Mouse (Mus musculus) brain, adult 2 months (tissue): ENCODE data around the gene Ctcfl.
A peak's percentile ranks its signal among the peaks of the same experiment; 100 is the strongest.

Source experiments
- DNase-seq: peaks from one replicate; pipeline ENCODE4 v3.0.0; 2011; ENCODE audit warnings: low read depth, low spot score

The Ctcfl gene

DNA sequence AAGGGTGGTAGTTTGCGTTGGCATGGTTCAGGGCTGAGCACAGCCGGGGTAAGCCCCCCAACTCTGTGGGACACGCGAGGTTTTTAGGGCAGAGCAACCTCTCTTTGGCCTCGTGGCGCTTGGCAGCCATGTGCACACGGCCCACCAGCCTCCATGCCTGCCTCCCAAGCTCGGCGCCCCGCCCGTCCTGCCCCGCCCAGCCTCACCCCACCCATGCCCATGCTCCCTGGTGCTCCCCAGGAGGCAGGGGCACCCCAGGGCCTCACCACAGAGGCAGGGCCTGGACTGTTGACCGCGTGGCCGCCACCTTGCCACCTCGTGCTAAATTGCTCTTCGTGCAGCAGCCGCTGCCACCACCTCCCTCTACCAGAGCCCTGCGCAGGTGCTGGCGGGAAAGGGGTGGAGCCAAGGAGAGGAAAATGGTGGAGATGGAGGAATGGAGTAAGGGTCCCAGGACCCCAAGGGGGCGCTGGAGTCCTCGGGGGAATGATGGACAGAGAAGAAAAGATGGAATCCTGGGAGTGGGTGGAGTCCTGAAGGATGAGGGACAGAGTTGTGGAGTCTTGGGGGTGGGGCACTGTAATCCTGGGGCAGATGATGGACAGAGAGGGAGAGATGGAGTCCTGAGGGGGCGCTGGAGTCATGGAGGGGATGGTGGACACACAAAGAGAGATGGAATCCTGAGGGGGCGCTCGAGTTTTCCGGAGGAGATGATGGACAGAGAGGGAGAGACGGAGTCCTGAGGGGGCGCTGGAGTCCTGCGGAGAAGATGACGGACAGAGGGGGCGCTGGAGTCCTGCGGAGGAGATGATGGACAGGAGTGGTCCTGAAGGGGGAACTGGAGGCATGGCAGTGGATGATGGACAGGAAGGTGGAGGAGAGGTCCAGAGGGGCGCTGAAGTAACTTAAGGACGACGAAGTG, at the start of gene Ctcfl:
Gene Ctcfl, minus strand, starts transcription at position 503 of the 922 bp plus-strand sequence.
- DNase-seq: no peak

DNA sequence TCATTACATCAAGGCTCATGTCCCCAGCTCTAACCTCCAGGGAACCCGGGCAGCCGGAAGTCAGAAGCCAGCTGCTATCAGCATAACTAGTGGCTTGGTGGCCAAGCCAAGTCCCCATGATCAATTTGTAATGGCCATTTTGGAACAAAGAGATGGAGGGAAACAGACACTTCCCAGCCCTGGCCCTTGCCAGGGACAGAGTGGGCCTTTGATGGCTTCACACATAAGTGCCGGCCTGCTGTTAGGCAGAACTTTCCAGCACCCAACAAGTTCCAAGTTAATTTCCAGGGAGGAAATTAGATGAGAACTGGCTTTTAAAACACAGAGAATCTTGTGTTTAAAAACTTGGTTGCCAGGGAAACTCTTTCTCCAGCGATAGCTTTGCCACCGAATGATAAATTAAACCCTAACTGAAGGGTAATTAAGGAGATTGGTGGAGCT, 49.1 kb upstream of the Ctcfl start:
- DNase-seq: peak; percentile 62

DNA sequence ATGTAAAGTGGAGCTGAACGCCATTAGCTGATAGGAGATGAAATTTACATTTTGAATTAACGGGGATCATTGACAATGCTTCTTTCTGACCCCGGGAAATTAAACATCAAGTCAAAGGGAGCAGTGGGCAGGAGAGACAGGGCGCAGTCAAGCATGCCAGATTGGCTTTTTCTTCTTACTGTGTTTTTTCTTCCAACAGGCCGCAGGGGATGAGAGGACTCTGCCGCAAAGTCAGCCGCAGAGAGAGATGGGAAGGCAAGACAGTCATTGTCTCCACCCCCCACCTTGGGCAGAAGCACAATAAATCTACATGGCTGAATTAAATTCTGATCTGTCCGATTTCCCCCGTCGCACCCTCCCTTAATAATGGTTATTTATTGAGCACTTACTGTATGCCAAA, 46.0 kb upstream of the Ctcfl start:
- DNase-seq: no peak

DNA sequence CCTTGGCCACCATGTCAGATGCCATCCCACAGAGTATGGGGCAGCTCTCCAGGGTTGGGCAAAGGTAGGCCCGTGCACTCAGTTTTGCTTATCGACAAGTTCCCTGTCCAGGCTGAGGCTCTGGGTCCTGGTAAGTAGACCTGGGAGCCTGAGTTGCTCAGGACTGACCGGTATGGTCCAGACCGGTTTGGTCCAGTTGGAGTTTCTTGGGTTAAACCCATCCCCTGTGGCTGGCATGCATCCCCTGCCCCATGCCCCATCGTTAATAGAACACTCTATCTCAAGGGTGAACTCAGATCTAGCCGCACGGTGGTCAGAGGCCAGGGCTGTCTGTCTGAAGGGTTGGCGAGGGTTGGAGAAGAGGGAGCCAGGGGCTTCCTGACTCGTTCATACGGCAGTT, 45.6 kb upstream of the Ctcfl start:
- DNase-seq: no peak

GRCm38 (mm10) chr2:173164358-173164757, 45.0 kb upstream of the Ctcfl start:
- DNase-seq: no peak

DNA sequence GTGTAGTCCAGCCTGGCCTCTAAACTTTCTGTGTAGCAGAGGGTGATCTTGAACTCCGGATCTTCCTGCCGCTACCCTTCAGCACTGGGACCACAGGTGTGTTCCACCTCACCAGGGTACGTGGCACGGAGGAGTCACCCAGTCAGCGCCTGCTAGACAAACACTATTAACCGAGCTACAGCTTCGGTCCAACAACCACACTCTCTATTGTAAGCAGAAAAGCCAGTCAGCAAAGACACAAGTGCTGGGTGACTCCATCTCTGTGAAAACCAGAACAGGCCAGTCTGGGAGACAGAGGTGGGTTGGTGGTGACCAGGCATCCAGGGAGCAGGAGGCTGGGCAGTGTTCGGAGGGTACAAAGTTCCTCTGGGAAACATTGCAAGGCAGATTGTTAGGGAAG, 44.1 kb upstream of the Ctcfl start:
- DNase-seq: no peak

DNA sequence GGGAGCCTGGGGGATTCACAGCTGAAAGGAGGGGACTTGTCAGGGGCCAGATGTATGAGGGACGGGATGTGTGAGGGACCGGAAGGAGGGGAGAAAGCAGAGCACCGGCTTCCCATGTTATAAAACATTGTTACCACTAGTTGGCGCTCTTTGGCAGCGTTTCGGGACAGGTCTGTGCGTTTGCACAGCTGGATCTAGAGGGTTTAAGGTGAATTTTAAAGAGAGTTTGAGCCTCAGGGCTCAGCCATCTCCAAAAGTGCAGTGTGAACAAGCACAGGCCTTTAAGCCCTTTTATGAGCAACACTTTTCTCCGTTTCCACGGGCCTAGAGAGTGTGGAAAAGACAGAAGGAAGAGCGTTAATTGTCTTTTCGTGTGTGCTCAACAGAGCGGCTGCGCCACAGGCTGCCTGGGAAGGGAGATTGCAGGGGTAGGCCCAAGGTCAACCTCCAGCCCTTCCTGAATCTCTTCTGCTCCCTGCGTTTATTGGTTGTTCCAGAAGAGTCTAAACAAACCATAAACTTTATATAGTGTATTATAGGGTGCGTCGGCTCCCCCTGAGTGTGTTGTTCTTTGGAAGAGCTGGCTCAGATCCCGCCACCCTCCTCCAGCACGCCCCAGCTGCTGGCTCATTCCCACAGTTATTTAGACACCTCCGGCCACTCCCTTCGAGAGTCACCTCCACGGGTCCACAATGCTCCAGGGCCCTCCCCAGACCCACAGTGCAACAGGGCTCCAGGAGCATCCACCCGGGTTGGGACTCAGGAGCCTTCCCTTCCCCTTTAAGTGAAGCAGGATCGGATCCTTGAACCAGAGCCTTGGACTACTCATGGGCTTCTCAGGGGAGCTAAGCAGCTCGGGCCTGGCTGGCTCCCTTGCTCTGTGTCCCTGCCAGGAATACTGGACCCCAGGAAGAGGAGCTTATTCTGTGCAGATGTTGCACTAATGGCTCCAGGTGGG, 40.3 kb upstream of the Ctcfl start:
- peak; percentile 61 for DNase-seq

DNA sequence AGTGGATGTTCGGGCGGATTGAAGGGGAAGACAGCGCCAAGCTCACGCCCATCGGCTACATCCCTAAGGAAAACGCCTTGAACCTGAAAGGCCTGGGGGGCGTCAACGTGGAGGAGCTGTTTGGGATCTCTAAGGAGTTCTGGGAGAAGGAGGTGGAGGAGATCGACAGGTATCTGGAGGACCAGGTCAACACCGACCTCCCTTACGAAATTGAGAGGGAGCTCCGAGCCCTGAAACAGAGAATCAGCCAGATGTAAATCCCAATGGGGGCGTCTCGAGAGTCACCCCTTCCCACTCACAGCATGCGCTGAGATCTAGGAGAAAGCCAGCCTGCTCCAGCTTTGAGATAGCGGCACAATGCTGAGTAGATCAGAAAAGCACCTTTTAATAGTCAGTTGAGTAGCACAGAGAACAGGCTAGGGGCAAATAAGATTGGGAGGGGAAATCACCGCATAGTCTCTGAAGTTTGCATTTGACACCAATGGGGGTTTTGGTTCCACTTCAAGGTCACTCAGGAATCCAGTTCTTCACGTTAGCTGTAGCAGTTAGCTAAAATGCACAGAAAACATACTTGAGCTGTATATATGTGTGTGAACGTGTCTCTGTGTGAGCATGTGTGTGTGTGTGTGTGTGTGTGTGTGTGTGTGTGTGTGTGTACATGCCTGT, 39.2 kb upstream of the Ctcfl start:
- DNase-seq: no peak

- DNase-seq: no peak
Measured at GRCm38 (mm10) chr2:173157871-173158270, 38.5 kb upstream of the Ctcfl start.

GRCm38 (mm10) chr2:173157376-173157775, 38.1 kb upstream of the Ctcfl start:
- DNase-seq: no peak

- DNase-seq: no peak
Measured at GRCm38 (mm10) chr2:173156923-173157322, 37.6 kb upstream of the Ctcfl start.

GRCm38 (mm10) chr2:173155907-173156306, 36.6 kb upstream of the Ctcfl start:
- DNase-seq: no peak

- no peak for DNase-seq
Measured at GRCm38 (mm10) chr2:173154962-173155361, 35.6 kb upstream of the Ctcfl start.

DNA sequence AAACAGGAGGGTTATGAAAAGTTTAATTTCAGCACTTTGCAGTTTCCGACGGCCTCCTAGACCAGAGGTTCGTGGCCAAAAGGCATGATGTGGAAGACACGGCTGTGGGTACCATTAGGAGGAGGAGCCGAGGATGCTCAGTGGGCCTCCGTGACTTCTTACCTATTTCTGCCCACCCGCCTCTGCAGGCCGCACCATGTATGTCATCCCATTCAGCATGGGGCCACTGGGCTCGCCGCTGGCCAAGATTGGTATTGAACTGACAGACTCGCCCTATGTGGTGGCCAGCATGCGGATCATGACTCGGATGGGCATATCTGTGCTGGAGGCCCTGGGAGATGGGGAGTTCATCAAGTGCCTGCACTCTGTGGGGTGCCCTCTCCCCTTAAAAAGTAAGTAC, 35.2 kb upstream of the Ctcfl start:
- DNase-seq: no peak

- DNase-seq: no peak
Measured at GRCm38 (mm10) chr2:173153266-173153665, 33.9 kb upstream of the Ctcfl start.

DNA sequence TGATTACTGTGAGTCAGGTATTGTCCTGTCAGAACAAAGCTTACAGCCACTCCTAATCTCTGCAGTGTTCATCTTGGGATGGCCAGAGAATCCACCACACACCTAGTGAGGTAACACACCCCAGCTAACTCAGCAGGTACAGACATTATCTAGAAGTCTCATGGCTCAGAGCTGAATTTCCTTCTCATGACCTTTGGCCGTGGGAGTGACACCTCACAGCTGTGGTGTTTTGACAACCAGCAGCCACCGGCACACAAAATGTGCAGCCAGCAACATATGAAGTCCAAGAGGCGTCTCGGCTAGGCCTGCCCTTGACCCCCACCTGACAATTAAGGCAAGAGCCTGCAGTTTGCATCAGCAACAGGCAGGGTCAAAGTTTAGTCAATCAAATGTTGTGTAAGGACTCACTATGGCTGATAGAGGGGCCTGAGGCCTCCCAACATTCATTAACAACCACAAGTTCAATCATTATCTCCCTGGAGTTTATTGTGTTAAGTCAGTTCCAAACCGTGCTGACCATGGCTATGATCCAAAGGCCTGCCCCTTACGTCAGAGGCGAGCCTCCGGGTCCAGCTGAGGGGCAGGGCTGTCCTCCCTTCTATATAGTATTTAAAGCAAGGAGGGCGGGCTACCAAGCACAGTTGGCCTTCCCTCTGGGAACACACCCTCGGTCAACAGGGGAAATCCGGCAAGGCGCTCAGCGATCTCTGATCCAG, 33.3 kb upstream of the Ctcfl start, which contains the start of gene Pck1:
Gene Pck1, plus strand, starts transcription at position 613 of the 716 bp plus-strand sequence.
- DNase-seq: no peak

DNA sequence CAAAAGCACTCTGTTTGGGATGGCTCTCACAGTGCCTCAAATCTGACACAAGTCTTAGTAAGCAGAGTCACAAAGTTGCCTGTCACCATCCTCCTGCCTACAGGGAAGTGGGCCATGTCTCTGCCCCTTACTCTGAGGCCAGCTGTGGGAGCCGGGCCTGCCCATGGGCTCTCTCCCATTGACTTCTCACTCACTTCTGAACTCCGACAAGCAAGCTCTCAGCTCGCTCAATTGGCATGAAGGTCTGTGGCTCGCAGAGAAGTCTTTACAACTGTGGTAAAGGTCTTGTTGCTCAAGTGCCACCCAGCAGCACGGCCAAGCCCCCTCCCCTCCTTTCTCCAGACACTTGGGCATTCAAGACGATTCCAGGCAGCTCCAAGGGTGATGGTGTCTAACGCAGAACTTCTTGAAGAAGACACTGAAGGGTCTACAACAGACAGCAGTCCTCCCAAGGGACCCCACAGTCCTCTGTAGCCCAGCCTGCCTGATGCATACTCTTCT, 32.5 kb upstream of the Ctcfl start:
- DNase-seq: no peak

GRCm38 (mm10) chr2:173151352-173151751, 32.0 kb upstream of the Ctcfl start:
- DNase-seq: no peak

DNA sequence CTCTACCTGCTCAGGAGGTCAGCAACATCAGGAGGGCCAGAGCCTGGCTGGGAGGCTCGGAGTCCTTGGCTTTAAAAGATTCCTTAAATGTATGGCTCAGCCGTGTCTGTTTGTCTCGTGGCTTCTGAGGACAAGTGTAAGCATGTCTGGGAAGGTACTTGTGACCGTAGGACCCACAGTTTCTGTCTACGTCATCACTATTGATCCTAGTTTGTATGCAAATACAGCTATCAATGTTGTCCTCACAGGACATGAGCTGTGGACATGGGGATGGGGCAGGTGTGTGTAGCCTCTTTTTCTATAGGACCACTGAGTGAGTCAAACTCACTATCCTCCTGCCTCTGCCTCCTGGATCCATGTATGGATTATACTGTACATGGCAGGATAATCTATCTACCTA, 28.7 kb upstream of the Ctcfl start:
- no peak for DNase-seq

- DNase-seq: no peak
Measured at GRCm38 (mm10) chr2:173146728-173147127, 27.4 kb upstream of the Ctcfl start.

GRCm38 (mm10) chr2:173145808-173146207, 26.5 kb upstream of the Ctcfl start:
- no peak for DNase-seq
